Mouse (Mus musculus) hindbrain, embryonic 16.5 days (tissue): Measurements from ENCODE around the gene Ntn3. TPM values are rescaled to one million over a fixed set of nuclear protein-coding genes. Genes with fewer than 3 reads are reported as not detected.

Experiments
- ATAC-seq: fragments of 200-750 bp; cut with Nextera tagmentation; 2 replicates; pipeline ENCODE4 v1.8.0; 2017; ENCODE audit warnings: moderate TSS enrichment, moderate library complexity
- H3K27ac ChIP-seq: fragments of 300-500 bp; sonication (generic); 2 replicates; pipeline ENCODE4 v1.5.1; 2014; ENCODE audit warnings: low read depth, mild to moderate bottlenecking, control low read depth, low read length, moderate library complexity
- H3K27me3 ChIP-seq: fragments of 300-500 bp; sonication (generic); replicated peaks from 2 replicates; pipeline ENCODE4 v1.6.1; 2014; ENCODE audit warnings: low read length; ENCODE audit not compliant: control insufficient read depth, insufficient read depth
- H3K36me3 ChIP-seq: fragments of 300-500 bp; sonication (generic); 2 replicates; pipeline ENCODE4 v1.6.1; 2014; ENCODE audit warnings: mild to moderate bottlenecking, low read length, moderate library complexity, mixed read lengths; ENCODE audit not compliant: control insufficient read depth, insufficient read depth
- H3K4me1 ChIP-seq: fragments of 300-500 bp; sonication (generic); 2 replicates; pipeline ENCODE4 v1.6.1; 2014; ENCODE audit warnings: low read depth, low read length; ENCODE audit not compliant: control insufficient read depth, insufficient read depth
- H3K4me2 ChIP-seq: fragments of 300-500 bp; sonication (generic); 2 replicates; pipeline ENCODE4 v1.6.1; 2014; ENCODE audit warnings: mild to moderate bottlenecking, low read length, control low read depth, moderate library complexity
- H3K4me3 ChIP-seq: fragments of 300-500 bp; sonication (generic); 2 replicates; pipeline ENCODE4 v1.5.1; 2014; ENCODE audit warnings: mild to moderate bottlenecking, low read length, control low read depth, moderate library complexity
- H3K9ac ChIP-seq: fragments of 300-500 bp; sonication (generic); 2 replicates; pipeline ENCODE4 v1.6.1; 2014; ENCODE audit warnings: low read depth, mild to moderate bottlenecking, control low read depth, low read length, moderate library complexity
- H3K9me3 ChIP-seq: fragments of 300-500 bp; sonication (generic); 2 replicates; pipeline ENCODE4 v1.6.1; 2014; ENCODE audit warnings: mild to moderate bottlenecking, low read length, moderate library complexity; ENCODE audit not compliant: control insufficient read depth
- WGBS: fragments of 180-500 bp; shearing (Covaris S2); extraction: QIAGEN DNeasy Blood & Tissue Kit; methylation state at CpG from one replicate; pipeline ENCODE4 v1.1.7; 2014; 5-methylcytosine and 5-hydroxymethylcytosine counted together
- polyA plus RNA-seq: library from polyadenylated mRNA; unstranded; fragments of >200 nt; fragmentation: Nextera tagmentation; extraction: Ambion mirVana; gene quantifications from 2 replicates; pipeline ENCODE4 v1.2.1, GENCODE M21; 2015

The Ntn3 gene
- polyA plus RNA-seq, 1 experiment from 2014 or later = 4.6 TPM

- H3K27ac ChIP-seq = no peak overlapping the region
- H3K27me3 ChIP-seq = no peaks in the 10 kb centered on the region
- 81% methylated on average over 6 of the region's 6 CpGs for WGBS
- no peak for ATAC-seq
- H3K9me3 ChIP-seq = no peaks in the 10 kb centered on the region
- H3K4me3 ChIP-seq = no peak overlapping the region
- peaks cover 23% of the 10 kb centered on the region for H3K36me3 ChIP-seq
- no peak overlapping the region for H3K4me2 ChIP-seq
- no peak overlapping the region for H3K9ac ChIP-seq
- H3K4me1 ChIP-seq = peaks cover 33% of the 10 kb centered on the region
These were observed 3.9 kb upstream of the Ntn3 start for GRCm38 (mm10) chr17:24213186-24213585.

- H3K4me2 ChIP-seq = peak overlapping the region; percentile 97
- peak overlapping the region; percentile 92 for H3K27ac ChIP-seq
- no peak; the same call in 1 of the 2 replicates for ATAC-seq
- 32% methylated on average over 5 of the region's 5 CpGs for WGBS
- H3K4me1 ChIP-seq = peaks cover 39% of the 10 kb centered on the region
- no peaks in the 10 kb centered on the region for H3K27me3 ChIP-seq
- peaks cover 18% of the 10 kb centered on the region for H3K36me3 ChIP-seq
- peak overlapping the region; percentile 92; the same call in 1 of the 2 replicates for H3K9ac ChIP-seq
- H3K4me3 ChIP-seq = peak overlapping the region; percentile 62
- H3K9me3 ChIP-seq = no peaks in the 10 kb centered on the region
These were observed 3.2 kb upstream of the Ntn3 start for GRCm38 (mm10) chr17:24212441-24213018.

GRCm38 (mm10) chr17:24211631-24212440 is 2.5 kb upstream of the Ntn3 start:
- Histone ChIP-seq H3K9ac (peak overlapping the region; percentile 92), H3K27me3 (no peaks in the 10 kb centered on the region), H3K4me1 (peaks cover 46% of the 10 kb centered on the region)

GRCm38 (mm10) chr17:24210591-24210990 is 1.3 kb upstream of the Ntn3 start:
- peak overlapping the region; percentile 97 for H3K4me2 ChIP-seq
- H3K27me3 ChIP-seq = no peaks in the 10 kb centered on the region
- peak overlapping the region; percentile 14; the same call in 1 of the 2 replicates for H3K9ac ChIP-seq
- H3K27ac ChIP-seq = peak overlapping the region; percentile 92; the same call in 1 of the 2 replicates
- no peaks in the 10 kb centered on the region for H3K9me3 ChIP-seq
- peaks cover 58% of the 10 kb centered on the region for H3K4me1 ChIP-seq
- ATAC-seq = no peak
- 77% methylated on average over 3 of the region's 3 CpGs for WGBS
- no peak overlapping the region for H3K4me3 ChIP-seq
- peaks cover 7% of the 10 kb centered on the region; the same call in 1 of the 2 replicates for H3K36me3 ChIP-seq

More at GRCm38 (mm10) chr17:24211631-24212440, 2.5 kb upstream of the Ntn3 start:
- peak overlapping the region; percentile 97 for H3K4me2 ChIP-seq
- no peaks in the 10 kb centered on the region for H3K9me3 ChIP-seq
- ATAC-seq = peak; percentile 66
- peak overlapping the region; percentile 92 for H3K27ac ChIP-seq
- 2% methylated on average over 37 of the region's 37 CpGs for WGBS
- peaks cover 17% of the 10 kb centered on the region for H3K36me3 ChIP-seq
- H3K4me3 ChIP-seq = peak overlapping the region; percentile 62

- H3K27me3 ChIP-seq = no peaks in the 10 kb centered on the region
- peak overlapping the region; percentile 80; the same call in 1 of the 2 replicates for H3K9ac ChIP-seq
- H3K27ac ChIP-seq = no peak overlapping the region
- no peak for ATAC-seq
- H3K4me1 ChIP-seq = peaks cover 59% of the 10 kb centered on the region
- H3K36me3 ChIP-seq = peaks cover under 1% of the 10 kb centered on the region; the same call in 1 of the 2 replicates
- WGBS = 69% methylated on average over 3 of the region's 3 CpGs
- H3K4me3 ChIP-seq = peak overlapping the region; percentile 50
- peak overlapping the region; percentile 82 for H3K4me2 ChIP-seq
- H3K9me3 ChIP-seq = no peaks in the 10 kb centered on the region
These were observed 547 bp upstream of the Ntn3 start for GRCm38 (mm10) chr17:24209916-24210240.

- peaks cover 71% of the 10 kb centered on the region for H3K4me1 ChIP-seq
- peak overlapping the region; percentile 82 for H3K4me2 ChIP-seq
- peak overlapping the region; percentile 62 for H3K27ac ChIP-seq
- H3K4me3 ChIP-seq = peak overlapping the region; percentile 50
- H3K36me3 ChIP-seq = no peaks in the 10 kb centered on the region
- ATAC-seq = no peak
- H3K27me3 ChIP-seq = no peaks in the 10 kb centered on the region
- H3K9me3 ChIP-seq = no peaks in the 10 kb centered on the region
- 5% methylated on average over 28 of the region's 29 CpGs for WGBS
- H3K9ac ChIP-seq = peak overlapping the region; percentile 80
These were observed 689 bp downstream of the Ntn3 start for GRCm38 (mm10) chr17:24208641-24209042.

- Histone ChIP-seq H3K4me1 (peaks cover 77% of the 10 kb centered on the region), H3K9me3 (no peaks in the 10 kb centered on the region), H3K9ac (peak overlapping the region; percentile 90), H3K27me3 (no peaks in the 10 kb centered on the region), H3K36me3 (no peaks in the 10 kb centered on the region), H3K4me2 (peak overlapping the region; percentile 82), H3K4me3 (peak overlapping the region; percentile 50), H3K27ac (peak overlapping the region; percentile 62; the same call in 1 of the 2 replicates)
- ATAC-seq = no peak
- WGBS = 56% methylated on average over 34 of the region's 34 CpGs
These were observed 1.3 kb downstream of the Ntn3 start for GRCm38 (mm10) chr17:24207768-24208640.

- Histone ChIP-seq H3K4me3 (peak overlapping the region; percentile 77), H3K36me3 (no peaks in the 10 kb centered on the region), H3K4me1 (peaks cover 75% of the 10 kb centered on the region), H3K9ac (peak overlapping the region; percentile 90), H3K27ac (peak overlapping the region; percentile 77), H3K4me2 (peak overlapping the region; percentile 82), H3K27me3 (no peaks in the 10 kb centered on the region), H3K9me3 (no peaks in the 10 kb centered on the region)
- peak; percentile 32 for ATAC-seq
- 5% methylated on average over 61 of the region's 62 CpGs for WGBS
These were observed 2.6 kb downstream of the Ntn3 start for GRCm38 (mm10) chr17:24206451-24207351.
